Mouse (Mus musculus): ENCODE measurements around the gene Hoxd10.

Gene Hoxd10

DNA sequence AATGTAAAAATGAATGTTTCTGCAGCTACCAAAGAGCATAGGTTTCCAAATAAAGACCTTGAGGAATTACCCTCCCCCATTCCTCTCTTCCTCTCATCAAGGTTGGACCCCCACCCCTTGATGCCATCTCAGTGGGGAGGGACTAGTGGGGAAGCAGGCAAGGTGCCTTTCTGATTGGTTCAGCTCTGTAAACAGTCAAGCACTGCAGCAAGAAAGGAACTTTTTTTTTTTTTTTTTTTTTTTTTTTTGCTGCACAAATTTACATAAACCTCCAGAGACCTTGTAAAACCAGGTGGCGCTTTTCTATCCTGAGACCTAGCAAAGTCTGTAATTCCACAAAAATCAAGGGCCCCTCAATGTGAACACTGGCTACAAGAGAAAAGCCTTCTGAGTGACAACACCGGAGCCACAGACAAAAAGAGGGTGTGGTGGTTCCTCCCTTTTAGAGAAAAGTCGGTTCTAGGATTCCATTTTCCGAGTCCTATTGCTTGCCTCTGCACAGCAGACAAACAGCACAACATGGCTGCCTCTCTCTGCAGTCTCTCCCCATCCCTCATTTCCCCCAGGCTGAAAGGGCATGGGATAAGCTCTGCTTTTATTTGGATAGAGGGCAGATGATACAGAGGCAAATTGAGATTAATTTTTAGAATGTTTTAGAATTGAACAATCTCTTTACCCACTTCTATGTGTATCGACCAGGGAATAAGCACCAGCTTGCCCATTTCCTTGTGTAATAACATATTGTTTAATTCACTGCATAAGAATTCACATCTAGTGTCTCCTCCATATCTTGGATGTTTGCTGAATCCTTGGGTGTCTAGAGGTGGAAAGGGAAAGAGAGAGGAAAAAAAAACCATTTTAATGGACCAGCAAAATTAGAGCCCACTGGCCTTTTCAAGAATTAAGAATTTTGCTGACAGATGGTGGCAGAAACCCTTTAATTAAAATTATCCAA lies 18.0 kb downstream of the Hoxd10 start:
- DNase-seq (ENCODE audit: low read depth, low spot score): no peak

DNA sequence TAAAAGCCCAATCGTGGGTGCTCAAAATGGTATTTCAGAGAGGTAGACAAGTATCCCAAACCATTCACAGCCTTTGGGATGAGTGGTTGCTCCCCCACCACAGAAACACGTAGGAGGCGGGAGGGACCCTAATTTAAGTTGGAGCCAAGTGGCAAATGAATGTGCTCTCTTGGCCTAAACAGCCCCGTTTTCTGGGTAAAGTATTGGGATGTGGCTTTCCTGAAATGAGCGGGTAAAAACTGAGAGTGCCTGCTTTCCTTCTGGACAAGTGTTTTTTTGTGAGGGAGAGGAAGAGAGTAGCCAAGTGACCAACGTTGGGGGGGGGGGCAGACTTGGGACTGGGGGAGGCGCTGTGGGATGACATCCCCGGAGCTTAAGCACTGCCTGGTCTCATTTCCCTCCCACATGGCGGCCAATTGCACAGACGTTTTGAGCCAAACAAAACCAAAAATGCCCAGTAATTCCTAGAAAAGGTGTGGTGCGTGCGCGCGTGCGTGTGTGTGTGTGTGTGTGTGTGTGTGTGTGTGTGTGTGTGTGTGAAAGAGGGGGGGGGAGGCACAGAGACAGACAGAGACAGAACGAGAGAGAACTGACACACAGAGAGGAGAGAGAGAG lies 19.3 kb downstream of the Hoxd10 start:
- no peak for DNase-seq (ENCODE audit: low read depth, low spot score)

DNA sequence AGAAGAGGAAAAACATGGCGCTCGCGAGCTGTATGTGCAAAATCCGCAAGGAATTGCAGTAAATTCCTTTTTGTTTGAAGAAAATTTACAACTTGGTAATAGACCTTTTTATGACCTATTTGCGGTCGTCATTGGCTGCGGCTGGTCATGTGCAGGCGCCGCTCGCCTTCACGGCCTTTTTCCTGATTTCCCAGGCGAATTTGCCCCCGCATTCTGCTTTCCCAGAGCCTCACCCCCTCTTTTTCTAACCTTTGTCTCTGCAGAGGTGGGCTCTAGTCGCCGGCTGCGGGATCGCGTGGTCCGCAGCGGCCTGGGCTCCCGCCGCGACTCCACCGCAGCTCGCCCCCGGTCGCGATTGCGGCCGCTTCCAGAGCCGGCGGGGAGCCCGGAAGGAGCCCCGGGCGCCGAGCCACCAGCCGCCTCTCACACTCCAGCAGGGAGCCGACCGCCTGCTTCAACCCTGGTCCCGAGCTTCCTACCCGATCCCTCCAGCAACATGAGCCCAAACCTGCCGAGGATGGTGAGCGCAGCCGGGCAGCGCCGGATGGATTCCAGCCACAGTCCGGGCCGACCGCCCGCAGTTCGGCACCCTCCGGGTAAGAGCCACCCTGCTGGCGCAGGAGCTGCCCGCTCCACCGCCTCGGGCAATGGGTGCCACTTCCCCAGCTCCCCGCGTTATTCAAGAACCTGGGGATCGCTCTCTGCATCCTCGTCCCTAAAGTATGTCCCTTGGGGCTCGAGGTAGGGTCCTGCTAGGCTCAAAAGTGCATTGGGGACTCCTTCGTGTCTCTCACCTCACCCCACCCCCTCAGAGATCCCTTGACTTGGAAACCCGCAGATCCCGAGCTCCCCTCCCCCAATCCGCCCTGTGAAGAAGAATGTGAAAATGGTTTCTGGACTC lies 20.2 kb downstream of the Hoxd10 start, which contains the start of the genes Hoxd3 and Hoxd4:
Gene Hoxd3 (plus strand): TSS at position 207 of the 901 bp plus-strand sequence.
Gene Hoxd4 (plus strand): TSS at position 209 of the 901 bp plus-strand sequence.
- no peak for DNase-seq (ENCODE audit: low read depth, low spot score)

DNA sequence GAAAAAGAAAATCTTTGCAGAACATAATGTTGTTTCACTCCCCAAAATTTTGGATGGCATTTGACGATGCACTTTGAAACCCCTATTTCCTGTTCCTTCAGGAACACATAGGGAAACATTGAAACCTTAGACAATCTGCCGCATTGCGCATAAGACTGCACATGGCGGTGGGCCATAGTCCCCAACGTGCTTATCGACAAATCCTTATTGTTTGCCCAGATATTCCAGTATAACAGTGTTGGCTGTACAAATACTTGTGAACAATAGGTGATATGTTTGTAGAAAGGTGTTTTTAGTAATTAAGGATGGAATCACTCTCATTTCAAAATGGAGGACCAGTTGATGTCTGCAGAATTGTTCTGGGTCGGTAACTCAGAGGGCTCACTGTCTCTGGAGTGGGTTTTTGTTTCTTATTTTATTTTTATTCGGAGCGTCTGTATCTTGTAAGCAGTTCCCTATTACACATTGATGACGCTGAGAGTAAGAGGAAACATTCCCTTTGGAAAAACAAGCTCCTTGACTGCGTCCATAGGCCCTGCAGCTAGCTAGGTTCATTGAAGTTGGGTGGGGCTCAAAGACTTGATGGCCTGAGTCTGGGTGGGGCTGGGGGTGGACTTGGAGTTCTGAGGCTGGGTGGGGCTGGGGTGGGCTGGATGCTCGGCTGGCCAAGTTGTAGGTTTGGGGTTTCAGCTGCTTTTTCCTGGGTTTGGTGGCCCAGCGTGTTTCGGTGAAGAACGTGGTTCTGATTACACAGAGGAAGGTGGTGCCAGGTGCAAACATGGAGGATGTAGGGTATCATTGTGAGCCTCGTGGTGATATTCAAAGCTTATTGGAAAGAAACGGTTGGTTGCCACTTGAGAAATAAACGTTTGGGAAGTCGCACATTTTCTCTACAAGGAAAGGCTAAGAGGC lies 21.8 kb downstream of the Hoxd10 start:
- DNase-seq (ENCODE audit: low read depth, low spot score): no peak

DNA sequence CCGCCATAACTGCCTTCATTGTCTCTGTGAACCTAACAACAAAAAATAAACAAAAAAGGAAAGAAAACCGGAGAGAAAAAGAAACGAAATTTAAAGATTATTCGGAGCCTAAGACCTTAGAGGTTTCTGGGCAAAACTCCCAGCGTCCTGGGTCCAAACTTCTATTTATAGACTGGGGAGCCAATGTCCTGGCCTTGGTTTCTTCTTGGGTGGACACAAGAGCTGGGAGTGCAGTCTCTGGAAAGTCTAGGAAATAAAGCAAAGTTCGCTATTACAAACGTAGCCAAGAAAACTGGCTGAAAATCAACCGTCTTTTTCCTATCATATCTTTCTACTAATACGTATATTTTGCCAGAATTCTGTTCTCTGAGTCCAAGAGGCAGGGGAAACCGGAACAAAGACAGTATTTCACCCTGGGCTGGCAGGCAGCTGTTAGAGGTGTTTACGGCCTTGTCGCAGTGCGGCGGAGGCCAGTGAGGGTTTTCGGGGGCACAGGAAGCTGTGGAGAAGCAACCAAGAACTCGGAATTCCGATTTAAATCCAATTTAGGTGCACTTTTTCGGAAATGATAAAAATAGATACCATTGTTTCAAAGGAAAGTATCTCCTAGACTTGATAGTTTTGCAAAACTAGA lies 22.5 kb downstream of the Hoxd10 start:
- no peak for DNase-seq (ENCODE audit: low read depth, low spot score)

DNA sequence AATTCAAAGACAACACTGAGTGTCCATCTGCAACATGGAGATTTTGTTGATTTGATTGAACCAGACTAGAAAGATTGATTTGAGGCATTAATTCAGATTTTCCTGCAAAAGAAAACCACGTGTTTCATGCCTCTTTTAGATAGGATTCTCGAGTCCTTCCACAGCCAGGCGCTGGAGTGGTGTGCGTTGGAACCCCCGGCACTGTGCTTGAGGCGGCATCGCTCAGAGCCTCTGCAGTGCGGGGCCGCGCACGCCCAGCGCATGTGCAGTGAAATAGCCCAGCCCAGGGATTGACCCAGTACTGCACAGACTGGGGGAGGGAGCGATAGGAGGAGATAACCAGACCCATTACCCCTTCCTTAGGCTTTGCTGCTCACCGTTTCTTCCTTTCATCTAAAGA lies 23.2 kb downstream of the Hoxd10 start:
- no peak for DNase-seq (ENCODE audit: low read depth, low spot score)

DNA sequence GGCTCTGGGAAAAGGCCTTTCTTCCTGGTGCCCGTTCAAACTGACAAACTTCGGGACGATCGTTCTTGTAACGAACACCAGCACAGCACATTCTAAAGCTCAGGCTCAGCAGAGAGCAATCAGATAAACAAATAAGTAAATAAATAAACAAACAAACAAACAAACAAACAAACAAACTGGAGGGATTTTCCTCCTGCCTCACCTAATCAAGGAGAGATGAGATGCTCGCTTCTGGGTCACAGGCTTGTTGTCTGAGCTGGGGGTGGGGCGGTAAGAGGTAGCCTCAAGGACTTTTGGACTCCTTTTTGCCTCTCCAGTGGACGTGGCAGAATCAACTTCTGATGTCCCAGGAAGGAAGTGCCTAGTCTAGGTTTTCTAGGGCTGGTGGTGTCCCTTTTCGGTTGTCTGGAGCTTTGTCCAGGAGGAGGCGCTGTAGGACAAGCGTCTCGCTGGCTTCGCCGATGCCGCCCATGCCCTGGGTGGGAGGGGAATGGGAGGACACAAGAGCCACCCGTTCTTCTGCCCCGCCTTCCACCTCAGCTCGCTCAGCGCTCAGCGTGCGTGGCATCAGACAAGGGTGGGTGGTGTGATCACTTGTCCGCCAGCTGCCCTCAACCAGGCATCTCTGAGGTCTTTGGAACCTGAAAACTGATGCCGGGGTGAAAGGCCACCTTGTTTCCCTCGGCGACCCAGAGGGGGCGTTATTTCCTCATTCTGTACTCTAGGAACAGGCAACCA lies 23.9 kb downstream of the Hoxd10 start:
- peak; percentile 89 for DNase-seq (ENCODE audit: low read depth, low spot score)

DNA sequence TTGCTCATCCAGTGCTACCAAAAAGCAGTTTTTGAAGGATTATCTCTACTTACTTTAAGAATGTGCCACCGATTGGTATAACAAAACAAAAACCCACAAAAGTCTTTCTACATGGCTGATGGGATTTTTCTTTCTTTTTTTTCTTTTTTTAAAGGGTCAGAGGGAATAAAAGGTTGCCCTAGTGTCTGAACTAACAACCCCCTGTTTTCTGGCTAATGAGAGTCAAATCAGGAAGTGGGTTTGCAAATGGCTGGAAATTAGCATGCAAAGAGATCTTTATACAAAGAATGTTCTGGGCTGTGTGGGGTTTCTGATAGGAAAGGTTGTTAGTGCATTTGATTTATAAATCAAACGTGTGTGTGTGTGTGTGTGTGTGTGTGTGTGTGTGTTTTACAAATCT lies 28.7 kb downstream of the Hoxd10 start:
- DNase-seq (ENCODE audit: low read depth, low spot score): no peak

DNA sequence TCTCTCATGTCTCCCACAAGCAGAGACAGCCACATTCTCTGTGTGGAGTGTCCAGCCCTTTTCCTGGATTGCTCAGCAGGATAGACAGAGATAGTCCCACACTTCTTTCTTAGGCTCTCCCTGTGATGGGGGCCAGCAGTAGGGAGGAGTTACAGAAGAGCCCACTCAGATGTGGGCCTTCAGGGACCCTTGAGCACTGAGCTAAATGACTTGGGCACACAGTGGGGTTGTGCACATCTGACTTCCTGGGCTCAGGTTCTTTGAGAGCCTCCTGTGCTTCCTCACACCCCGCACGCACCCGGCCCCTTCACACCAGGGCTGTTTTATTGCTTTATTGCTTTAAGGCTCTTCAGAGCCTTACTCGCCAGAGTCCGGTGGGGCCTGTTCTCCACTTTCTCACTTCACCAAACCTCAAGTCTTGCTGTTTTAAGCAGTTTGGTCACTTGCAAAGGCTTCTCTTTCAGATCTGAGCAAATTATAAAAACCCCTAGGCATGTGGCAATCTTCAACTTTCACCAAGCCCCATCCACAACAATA lies 29.3 kb downstream of the Hoxd10 start:
- no peak for DNase-seq (ENCODE audit: low read depth, low spot score)

DNA sequence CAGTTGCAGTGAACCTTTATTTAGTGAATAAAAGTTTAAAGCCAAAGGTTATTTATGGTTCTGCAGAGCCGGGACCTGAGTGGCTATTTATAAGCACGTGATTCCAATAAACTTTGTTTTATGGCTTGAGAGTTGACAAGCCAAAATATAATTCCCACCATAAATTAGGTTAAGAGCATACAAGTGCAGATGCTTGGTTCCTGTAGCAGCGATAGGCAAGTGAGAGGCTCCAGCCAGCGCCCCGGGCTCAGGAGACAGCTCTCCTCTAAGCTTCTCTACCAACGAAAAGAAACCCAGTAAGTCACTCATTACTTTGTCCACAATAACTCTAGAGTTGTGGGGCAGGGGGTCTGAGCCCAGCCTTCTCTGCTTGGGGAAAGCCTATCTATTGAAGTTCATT lies 30.2 kb downstream of the Hoxd10 start:
- no peak for DNase-seq (ENCODE audit: low read depth, low spot score)

DNA sequence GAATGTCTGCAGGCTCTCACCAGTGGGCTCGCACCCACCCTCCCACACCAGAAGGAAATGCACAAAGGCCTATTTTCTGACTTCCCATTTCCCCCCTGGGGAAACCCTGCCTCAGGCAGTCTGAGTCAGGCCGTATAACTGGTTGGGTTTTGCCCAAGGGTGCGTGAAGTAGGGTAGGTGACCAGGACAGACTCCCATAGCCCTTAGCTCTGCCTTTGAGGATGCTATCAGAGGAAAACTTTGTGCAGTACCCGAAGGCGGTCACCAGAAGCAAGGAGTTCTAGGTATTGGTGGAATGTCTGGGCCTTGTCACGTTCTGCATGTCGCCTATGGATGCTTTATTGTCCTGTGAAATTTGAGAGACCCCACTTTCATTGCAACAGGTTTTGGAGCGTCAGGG lies 31.2 kb downstream of the Hoxd10 start:
- DNase-seq (ENCODE audit: low read depth, low spot score): no peak

DNA sequence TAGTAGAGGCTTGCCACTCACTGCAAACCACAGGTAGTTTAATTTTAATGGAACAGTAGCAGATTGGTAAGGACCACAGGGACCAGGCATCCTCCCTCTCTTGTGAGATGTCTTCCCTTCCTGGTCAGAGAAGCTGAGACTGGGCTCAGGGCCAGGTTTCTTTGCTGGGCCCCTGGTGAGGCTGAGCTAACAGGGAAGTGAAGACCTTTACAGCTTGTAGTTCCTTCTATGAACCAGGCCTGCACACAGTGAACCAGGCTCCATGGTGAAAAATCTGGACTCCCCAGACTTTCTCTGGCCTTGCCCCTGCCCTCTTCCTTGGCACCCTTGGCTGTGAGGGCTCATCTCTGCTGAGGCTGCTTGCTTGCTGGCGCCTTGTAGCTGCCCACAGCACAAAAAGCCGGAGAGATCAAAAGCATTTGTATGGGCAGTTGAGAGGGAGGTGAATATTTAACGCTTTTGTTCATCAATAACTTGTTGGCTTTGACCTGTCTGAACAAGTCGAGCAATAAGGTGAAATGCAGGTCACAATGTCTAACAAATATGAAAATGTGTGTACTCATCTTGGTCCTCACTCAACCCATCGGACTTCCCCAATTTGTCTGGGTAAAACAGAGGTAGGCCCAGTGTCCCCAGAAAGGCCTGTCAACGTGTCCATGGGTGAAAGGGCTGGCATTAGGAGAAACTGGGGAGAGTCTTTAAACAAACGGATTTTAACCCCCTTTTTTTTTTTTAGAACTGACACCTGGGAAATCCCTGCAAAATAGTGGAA lies 32.7 kb downstream of the Hoxd10 start:
- DNase-seq (ENCODE audit: low read depth, low spot score): no peak

DNA sequence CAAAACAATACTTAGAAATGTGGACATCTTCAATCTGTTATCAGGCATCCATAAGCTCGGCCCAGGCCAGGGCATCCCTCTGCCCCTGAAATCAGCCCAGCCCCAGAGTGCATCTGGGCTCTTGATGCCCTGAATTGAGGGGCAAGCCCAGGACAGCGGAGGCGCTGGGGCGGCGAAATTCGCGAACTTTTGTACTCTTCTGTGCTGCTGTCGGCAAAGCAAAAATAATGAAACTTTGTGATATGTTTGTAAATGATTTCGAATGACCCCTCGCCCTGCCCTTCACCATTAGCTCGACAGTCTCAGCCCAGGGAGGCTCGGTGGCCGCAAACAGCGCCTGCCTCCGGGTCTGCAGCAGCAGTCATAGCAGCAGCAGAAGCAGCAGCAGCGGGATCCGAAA lies 33.4 kb downstream of the Hoxd10 start:
- no peak for DNase-seq (ENCODE audit: low read depth, low spot score)

DNA sequence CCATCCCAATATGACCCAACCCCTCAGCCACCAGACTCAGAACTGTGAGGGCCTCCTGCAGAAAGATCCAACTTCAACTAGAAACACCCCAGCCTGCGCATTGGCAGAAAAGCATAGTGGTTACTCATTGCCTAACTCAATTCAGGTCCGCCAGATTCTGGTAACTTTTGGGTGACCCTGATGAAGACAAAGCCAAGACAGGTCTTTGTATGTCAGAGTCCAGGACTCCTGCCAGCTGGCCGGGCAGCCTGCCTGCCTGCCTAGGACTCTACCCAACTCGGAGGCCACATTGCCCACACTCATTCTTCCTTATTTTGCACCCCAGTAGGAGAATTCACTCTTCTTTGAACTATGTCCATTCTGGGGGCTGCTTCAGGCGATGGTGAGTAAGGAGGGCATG lies 34.8 kb downstream of the Hoxd10 start, which contains the start of gene Gm28230:
Gene Gm28230 (plus strand): TSS at position 178 of the 400 bp plus-strand sequence.
- DNase-seq (ENCODE audit: low read depth, low spot score): no peak

DNA sequence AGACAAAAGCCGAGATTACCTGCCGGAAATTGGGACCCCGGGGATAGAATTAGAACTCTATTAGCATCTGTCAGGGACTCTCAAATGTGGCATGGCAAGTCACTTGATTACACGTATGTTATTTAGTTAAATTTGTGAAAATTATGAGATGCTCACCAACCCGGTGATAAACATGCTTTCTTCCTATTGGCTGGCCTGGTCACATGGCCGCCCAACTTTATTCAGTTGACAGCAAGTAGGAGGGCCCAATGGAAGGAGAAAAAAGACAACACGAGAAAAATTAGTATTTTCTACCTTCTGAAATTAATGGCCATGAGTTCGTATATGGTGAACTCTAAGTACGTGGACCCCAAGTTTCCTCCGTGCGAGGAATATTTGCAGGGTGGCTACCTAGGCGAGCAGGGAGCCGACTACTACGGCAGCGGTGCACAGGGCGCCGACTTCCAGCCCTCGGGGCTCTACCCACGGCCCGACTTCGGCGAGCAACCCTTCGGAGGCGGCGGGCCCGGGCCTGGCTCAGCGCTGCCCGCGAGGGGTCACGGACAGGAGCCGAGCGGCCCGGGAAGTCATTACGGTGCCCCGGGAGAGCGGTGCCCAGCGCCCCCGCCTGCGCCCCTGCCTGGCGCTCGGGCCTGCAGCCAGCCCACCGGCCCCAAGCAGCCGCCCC lies 35.4 kb downstream of the Hoxd10 start:
- peak; percentile 51 for DNase-seq (ENCODE audit: low read depth, low spot score)

DNA sequence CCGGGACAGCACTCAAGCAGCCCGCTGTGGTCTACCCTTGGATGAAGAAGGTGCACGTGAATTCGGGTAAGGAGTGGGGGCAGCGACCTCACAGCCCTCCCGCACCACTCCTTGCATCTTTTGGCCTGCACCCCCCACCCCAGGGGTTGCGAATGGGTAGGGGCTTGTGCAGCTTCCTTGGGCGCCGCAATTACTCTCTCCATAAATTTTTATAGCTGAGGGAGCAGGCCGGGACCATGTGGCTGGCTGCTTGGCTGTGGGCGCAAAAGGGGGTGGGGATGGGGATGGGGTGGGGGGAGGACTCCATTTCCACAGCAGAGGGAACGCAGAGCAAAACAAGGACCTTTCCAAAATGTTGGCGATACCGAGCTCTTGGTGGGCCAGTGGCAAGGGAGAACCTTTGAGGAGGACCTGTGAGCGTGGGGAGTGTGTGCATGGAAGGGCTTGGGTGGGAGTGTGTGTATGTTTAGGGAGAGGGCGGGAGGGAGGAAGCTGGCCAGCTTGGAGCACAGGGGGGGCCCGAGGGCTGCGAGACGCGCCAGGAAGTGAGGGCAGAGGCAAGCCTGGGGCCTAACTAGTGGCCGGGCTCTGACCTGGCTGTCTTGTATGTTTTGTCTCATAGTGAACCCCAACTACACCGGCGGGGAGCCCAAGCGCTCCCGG lies 36.0 kb downstream of the Hoxd10 start:
- DNase-seq (ENCODE audit: low read depth, low spot score): no peak

DNA sequence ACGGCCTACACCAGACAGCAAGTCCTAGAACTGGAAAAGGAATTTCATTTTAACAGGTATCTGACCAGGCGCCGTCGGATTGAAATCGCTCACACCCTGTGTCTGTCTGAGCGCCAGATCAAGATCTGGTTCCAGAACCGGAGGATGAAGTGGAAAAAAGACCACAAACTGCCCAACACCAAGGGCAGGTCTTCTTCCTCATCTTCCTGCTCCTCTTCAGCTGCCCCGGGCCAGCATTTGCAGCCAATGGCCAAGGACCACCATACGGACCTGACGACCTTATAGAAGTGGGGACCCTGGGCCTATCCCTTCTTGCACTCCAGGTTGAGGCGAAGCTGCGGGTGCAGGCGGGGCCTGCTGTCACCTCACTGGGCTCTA lies 36.6 kb downstream of the Hoxd10 start:
- DNase-seq (ENCODE audit: low read depth, low spot score): no peak

Measured in R1 (cell line).